Mouse (Mus musculus) forebrain, postnatal 0 days (tissue): ENCODE results near the gene Rrp12. TPM values are rescaled to one million over a fixed set of nuclear protein-coding genes. Genes with fewer than 3 reads are reported as not detected.
"Not testable (repeated sequence)": the region's sequence is repeated elsewhere in the genome, so short reads cannot be mapped to it uniquely, and the experiment has no call there.

Experiments used
- ATAC-seq: fragments of 200-750 bp; cut with Nextera tagmentation; 2 replicates; pipeline ENCODE4 v1.8.0; 2017; ENCODE audit warnings: mild to moderate bottlenecking, moderate library complexity
- DNase-seq: peaks from one replicate; pipeline ENCODE4 v3.0.0-alpha.2; 2015
- H3K27ac ChIP-seq: fragments of 300-500 bp; sonication (generic); 2 replicates; pipeline ENCODE4 v1.5.1; 2014; ENCODE audit warnings: low read depth, mild to moderate bottlenecking, antibody characterized with exemption, low read length, moderate library complexity, mixed read lengths
- H3K27me3 ChIP-seq: fragments of 300-500 bp; sonication (generic); 2 replicates; pipeline ENCODE4 v1.6.1; 2014; ENCODE audit warnings: mild to moderate bottlenecking, low read length, mixed read lengths; ENCODE audit not compliant: insufficient read depth
- H3K36me3 ChIP-seq: fragments of 300-500 bp; sonication (generic); 2 replicates; pipeline ENCODE4 v1.6.1; 2014; ENCODE audit warnings: mild to moderate bottlenecking, moderate library complexity; ENCODE audit not compliant: insufficient read depth
- H3K4me1 ChIP-seq: fragments of 300-500 bp; sonication (generic); 2 replicates; pipeline ENCODE4 v1.6.1; 2014; ENCODE audit warnings: antibody characterized with exemption; ENCODE audit not compliant: insufficient read depth
- H3K4me2 ChIP-seq: fragments of 300-500 bp; sonication (generic); 2 replicates; pipeline ENCODE4 v1.6.1; 2014; ENCODE audit warnings: low read depth, mild to moderate bottlenecking, moderate library complexity
- H3K4me3 ChIP-seq: fragments of 300-500 bp; sonication (generic); 2 replicates; pipeline ENCODE4 v1.5.1; 2014; ENCODE audit warnings: low read depth, low read length, mixed read lengths
- H3K9ac ChIP-seq: fragments of 300-500 bp; sonication (generic); 2 replicates; pipeline ENCODE4 v1.6.1; 2014; ENCODE audit warnings: mild to moderate bottlenecking
- H3K9me3 ChIP-seq: fragments of 300-500 bp; sonication (generic); 2 replicates; pipeline ENCODE4 v1.6.1; 2016; ENCODE audit warnings: low read length
- CTCF ChIP-seq: sonication (generic); IDR thresholded peaks from 2 replicates; pipeline ENCODE4 v1.5.1; 2016; ENCODE audit warnings: antibody characterized with exemption, control low read depth, low read depth
- WGBS: fragments of 180-500 bp; shearing (Covaris S2); extraction: QIAGEN DNeasy Blood & Tissue Kit; methylation state at CpG from one replicate; pipeline ENCODE4 v1.1.7; 2014; 5-methylcytosine and 5-hydroxymethylcytosine counted together
- polyA plus RNA-seq: library from polyadenylated mRNA; unstranded; fragments of >200 nt; fragmentation: Nextera tagmentation; extraction: Ambion mirVana; gene quantifications from 2 replicates; pipeline ENCODE4 v1.2.1, GENCODE M21; 2015
- total RNA-seq: library from RNA; depleted of rRNA; stranded (reverse); fragments of >200 nt; gene quantifications from 2 replicates; pipeline ENCODE4 v1.2.3, GENCODE M21; 2014

Gene Rrp12
- total and polyA plus RNA-seq, 2 experiments from 2014 or later: 14.4 to 19.5 TPM

GRCm38 (mm10) chr19:41857816-41858310 lies 38.1 kb downstream of the Rrp12 start:
- Histone ChIP-seq H3K27ac (0 out of 2 replicates have a peak overlapping the region, but pooled peaks have one; percentile 21), H3K4me1 (no peaks in the 10 kb centered on the region), H3K27me3 (no peaks in the 10 kb centered on the region), H3K9me3 (no peaks in the 10 kb centered on the region), H3K4me2 (no peak overlapping the region), H3K36me3 (peaks cover 18% of the 10 kb centered on the region), H3K4me3 (no peak overlapping the region), H3K9ac (no peak overlapping the region)
- DNase-seq (no peak), ATAC-seq (0 out of 2 replicates have a peak, but pooled peaks have one; percentile 14)
- 86% methylated on average over 3 of the region's 3 CpGs for WGBS
- no peak for TF ChIP-seq CTCF

GRCm38 (mm10) chr19:41857086-41857762 lies 38.7 kb downstream of the Rrp12 start:
- Histone ChIP-seq H3K4me1 (no peaks in the 10 kb centered on the region), H3K36me3 (peaks cover 12% of the 10 kb centered on the region), H3K4me2 (no peak overlapping the region), H3K27me3 (no peaks in the 10 kb centered on the region), H3K4me3 (no peak overlapping the region), H3K9ac (no peak overlapping the region), H3K27ac (no peak overlapping the region), H3K9me3 (no peaks in the 10 kb centered on the region)
- ATAC-seq (no peak), DNase-seq (no peak)
- TF ChIP-seq CTCF: no peak
- WGBS: 91% methylated on average over 5 of the region's 5 CpGs

- no peaks in the 10 kb centered on the region for H3K9me3 ChIP-seq
- ATAC-seq (no peak), DNase-seq (no peak)
- H3K27ac ChIP-seq: no peak overlapping the region
- no peak overlapping the region for H3K4me3 ChIP-seq
- TF ChIP-seq CTCF: no peak
- no peaks in the 10 kb centered on the region for H3K36me3 ChIP-seq
- no peak overlapping the region for H3K9ac ChIP-seq
- 97% methylated on average over 4 of the region's 4 CpGs for WGBS
- H3K4me2 ChIP-seq: no peak overlapping the region
- no peaks in the 10 kb centered on the region for H3K27me3 ChIP-seq
- H3K4me1 ChIP-seq: no peaks in the 10 kb centered on the region
Observed at GRCm38 (mm10) chr19:41852423-41852822, 43.5 kb downstream of the Rrp12 start.

- Histone ChIP-seq H3K27ac (peak overlapping the region; percentile 71), H3K4me3 (no peak overlapping the region), H3K4me2 (peak overlapping the region; percentile 8; the same call in 1 of the 2 replicates), H3K4me1 (0 out of 2 replicates have a peak, but pooled peaks cover 5% of the 10 kb centered on the region), H3K27me3 (no peaks in the 10 kb centered on the region), H3K9ac (peak overlapping the region; percentile 34; the same call in 1 of the 2 replicates), H3K36me3 (no peaks in the 10 kb centered on the region), H3K9me3 (no peaks in the 10 kb centered on the region)
- DNase-seq (peak; percentile 38), ATAC-seq (no peak)
- 14% methylated on average over 14 of the region's 14 CpGs for WGBS
- TF ChIP-seq CTCF: no peak; the same call in 1 of the 2 replicates
Observed at GRCm38 (mm10) chr19:41850719-41851543, 45.0 kb downstream of the Rrp12 start.

GRCm38 (mm10) chr19:41850021-41850718 lies 45.8 kb downstream of the Rrp12 start:
- DNase-seq (no peak), ATAC-seq (no peak)
- no peaks in the 10 kb centered on the region for H3K27me3 ChIP-seq
- H3K36me3 ChIP-seq: no peaks in the 10 kb centered on the region
- H3K4me2 ChIP-seq: no peak overlapping the region
- H3K4me1 ChIP-seq: 0 out of 2 replicates have a peak, but pooled peaks cover 6% of the 10 kb centered on the region
- H3K9ac ChIP-seq: no peak overlapping the region
- WGBS: 12% methylated on average over 6 of the region's 6 CpGs
- no peak for TF ChIP-seq CTCF
- H3K27ac ChIP-seq: peak overlapping the region; percentile 71
- H3K4me3 ChIP-seq: no peak overlapping the region
- no peaks in the 10 kb centered on the region for H3K9me3 ChIP-seq

- WGBS: under 1% methylated on average over 72 of the region's 72 CpGs
- Histone ChIP-seq H3K9ac (peak within 1 kb of the TSS; percentile 77), H3K9me3 (no peaks in the 10 kb centered on the region), H3K4me3 (peak within 1 kb of the TSS; percentile 77), H3K4me1 (0 out of 2 replicates have a peak, but pooled peaks cover 6% of the 10 kb centered on the region), H3K27me3 (no peaks in the 10 kb centered on the region), H3K27ac (peak within 1 kb of the TSS; percentile 95), H3K36me3 (no peaks in the 10 kb centered on the region), H3K4me2 (peak within 1 kb of the TSS; percentile 91)
- peak; percentile 95 for ATAC-seq
- peak; percentile 96 for DNase-seq
- no peak for TF ChIP-seq CTCF
Observed at GRCm38 (mm10) chr19:41847992-41848851, 47.8 kb downstream of the Rrp12 start, which contains the start of gene Frat2. Gene Frat2, minus strand, starts transcription at chr19:41848132.

- WGBS: 2% methylated on average over 49 of the region's 53 CpGs
- not testable (repeated sequence) for H3K4me1 ChIP-seq, H3K9me3 ChIP-seq, H3K36me3 ChIP-seq, H3K27me3 ChIP-seq
- Histone ChIP-seq H3K4me3 (peak overlapping the region; percentile 77), H3K27ac (peak overlapping the region; percentile 95), H3K4me2 (peak overlapping the region; percentile 91), H3K9ac (peak overlapping the region; percentile 77)
- ATAC-seq (peak; percentile 66), DNase-seq (peak; percentile 70)
Observed at GRCm38 (mm10) chr19:41847614-41847991, 48.4 kb downstream of the Rrp12 start.
